Mouse (Mus musculus) cortical plate, adult 2 months (tissue): ENCODE measurements around the gene Samd4b.

Experiments
- CTCF ChIP-seq: fragments of 200-500 bp; IDR thresholded peaks from 2 replicates; pipeline ENCODE4 v1.5.1; 2011; ENCODE audit warnings: mild to moderate bottlenecking, control low read depth, low read length; ENCODE audit not compliant: insufficient read depth; ENCODE audit errors: extremely low read depth
- POLR2A ChIP-seq: fragments of 200-500 bp; IDR thresholded peaks from 2 replicates; pipeline ENCODE4 v1.6.1; 2011; ENCODE audit warnings: mild to moderate bottlenecking, low read length, control low read depth; ENCODE audit not compliant: insufficient read depth; ENCODE audit errors: extremely low read depth

- TF ChIP-seq POLR2A (no peak), CTCF (no peak)
These were observed 235.4 kb downstream of the Samd4b start for GRCm38 (mm10) chr7:28362441-28363060.
